Mouse (Mus musculus) kidney, embryonic 14.5 days (tissue): ENCODE data around the gene Gm26938. TPM values are rescaled to one million over a fixed set of nuclear protein-coding genes. Genes with fewer than 3 reads are reported as not detected.

Experiments used
- ATAC-seq: fragments of 200-750 bp; cut with Nextera tagmentation; 2 replicates; pipeline ENCODE4 v1.8.0; 2017; ENCODE audit warnings: moderate number of reproducible peaks, mild to moderate bottlenecking, moderate TSS enrichment, moderate library complexity; ENCODE audit not compliant: low FRiP score, low TSS enrichment
- H3K27ac ChIP-seq: fragments of 300-500 bp; sonication (generic); 2 replicates; pipeline ENCODE4 v1.5.1; 2014; ENCODE audit warnings: low read depth, mild to moderate bottlenecking, low read length, moderate library complexity, mixed read lengths
- H3K27me3 ChIP-seq: fragments of 300-500 bp; sonication (generic); 2 replicates; pipeline ENCODE4 v1.6.1; 2014; ENCODE audit warnings: mild to moderate bottlenecking, low read length; ENCODE audit not compliant: control insufficient read depth, insufficient read depth
- H3K36me3 ChIP-seq: fragments of 300-500 bp; sonication (generic); 2 replicates; pipeline ENCODE4 v1.6.1; 2014; ENCODE audit warnings: low read length, mixed read lengths; ENCODE audit not compliant: control insufficient read depth, insufficient read depth
- H3K4me1 ChIP-seq: fragments of 300-500 bp; sonication (generic); 2 replicates; pipeline ENCODE4 v1.6.1; 2014; ENCODE audit warnings: low read length, mixed read lengths; ENCODE audit not compliant: control insufficient read depth, insufficient read depth
- H3K4me2 ChIP-seq: fragments of 300-500 bp; sonication (generic); replicated peaks from 2 replicates; pipeline ENCODE4 v1.6.1; 2014; ENCODE audit warnings: low read depth, mild to moderate bottlenecking, low read length
- H3K4me3 ChIP-seq: fragments of 300-500 bp; sonication (generic); 2 replicates; pipeline ENCODE4 v1.5.1; 2014; ENCODE audit warnings: mild to moderate bottlenecking, low read length
- H3K9ac ChIP-seq: fragments of 300-500 bp; sonication (generic); 2 replicates; pipeline ENCODE4 v1.6.1; 2014; ENCODE audit warnings: low read depth, mild to moderate bottlenecking, low read length, moderate library complexity
- H3K9me3 ChIP-seq: fragments of 300-500 bp; sonication (generic); 2 replicates; pipeline ENCODE4 v1.6.1; 2016; ENCODE audit warnings: low read length; ENCODE audit not compliant: control insufficient read depth
- WGBS: fragments of 180-500 bp; shearing (Covaris S2); extraction: QIAGEN DNeasy Blood & Tissue Kit; methylation state at CpG from one replicate; pipeline ENCODE4 v1.1.7; 2014; 5-methylcytosine and 5-hydroxymethylcytosine counted together
- polyA plus RNA-seq: library from polyadenylated mRNA; unstranded; fragments of >200 nt; fragmentation: Nextera tagmentation; extraction: Ambion mirVana; gene quantifications from 2 replicates; pipeline ENCODE4 v1.2.1, GENCODE M21; 2014

Gm26938 gene
- polyA plus RNA-seq, 1 experiment from 2014 or later: not detected

- Histone ChIP-seq H3K4me1 (no peaks in the 10 kb centered on the region), H3K27ac (no peak overlapping the region), H3K9ac (no peak overlapping the region), H3K9me3 (no peaks in the 10 kb centered on the region), H3K4me2 (no peak overlapping the region), H3K36me3 (no peaks in the 10 kb centered on the region), H3K27me3 (peaks cover 17% of the 10 kb centered on the region), H3K4me3 (no peak overlapping the region)
- no peak for ATAC-seq
- WGBS: 70% methylated on average over 15 of the region's 15 CpGs
Measured at GRCm38 (mm10) chr5:139811677-139812397, 14.4 kb downstream of the Gm26938 start.

- Histone ChIP-seq H3K9me3 (no peaks in the 10 kb centered on the region), H3K4me3 (no peak overlapping the region), H3K36me3 (no peaks in the 10 kb centered on the region), H3K9ac (no peak overlapping the region), H3K4me2 (no peak overlapping the region), H3K27me3 (peaks cover 13% of the 10 kb centered on the region), H3K4me1 (no peaks in the 10 kb centered on the region), H3K27ac (no peak overlapping the region)
- no peak for ATAC-seq
- WGBS: 59% methylated on average over 4 of the region's 4 CpGs
Measured at GRCm38 (mm10) chr5:139809397-139809796, 16.8 kb downstream of the Gm26938 start.

GRCm38 (mm10) chr5:139805924-139806323 lies 20.3 kb downstream of the Gm26938 start:
- peaks cover 4% of the 10 kb centered on the region; the same call in 1 of the 2 replicates for H3K4me1 ChIP-seq
- no peak overlapping the region for H3K9ac ChIP-seq
- H3K36me3 ChIP-seq: peaks cover 7% of the 10 kb centered on the region; the same call in 1 of the 2 replicates
- no peak for ATAC-seq
- H3K4me2 ChIP-seq: no peak overlapping the region
- no peaks in the 10 kb centered on the region for H3K27me3 ChIP-seq
- WGBS: 89% methylated on average over 8 of the region's 8 CpGs
- no peak overlapping the region for H3K27ac ChIP-seq
- no peak overlapping the region for H3K4me3 ChIP-seq
- H3K9me3 ChIP-seq: no peaks in the 10 kb centered on the region

GRCm38 (mm10) chr5:139804573-139805111 lies 21.6 kb downstream of the Gm26938 start:
- H3K36me3 ChIP-seq: peaks cover 18% of the 10 kb centered on the region; the same call in 1 of the 2 replicates
- H3K9ac ChIP-seq: no peak overlapping the region
- H3K9me3 ChIP-seq: no peaks in the 10 kb centered on the region
- WGBS: 91% methylated on average over 11 of the region's 11 CpGs
- no peak for ATAC-seq
- H3K27ac ChIP-seq: no peak overlapping the region
- peaks cover 4% of the 10 kb centered on the region; the same call in 1 of the 2 replicates for H3K4me1 ChIP-seq
- no peak overlapping the region for H3K4me3 ChIP-seq
- no peak overlapping the region for H3K4me2 ChIP-seq
- no peaks in the 10 kb centered on the region for H3K27me3 ChIP-seq

GRCm38 (mm10) chr5:139804107-139804551 lies 22.1 kb downstream of the Gm26938 start:
- no peak overlapping the region for H3K27ac ChIP-seq
- ATAC-seq: peak; percentile 56; the same call in 1 of the 2 replicates
- no peak overlapping the region for H3K9ac ChIP-seq

GRCm38 (mm10) chr5:139803601-139804102 lies 22.6 kb downstream of the Gm26938 start:
- Histone ChIP-seq H3K27me3 (no peaks in the 10 kb centered on the region), H3K4me1 (peaks cover 4% of the 10 kb centered on the region; the same call in 1 of the 2 replicates), H3K9ac (no peak overlapping the region), H3K36me3 (peaks cover 18% of the 10 kb centered on the region; the same call in 1 of the 2 replicates), H3K27ac (no peak overlapping the region), H3K4me3 (no peak overlapping the region), H3K9me3 (no peaks in the 10 kb centered on the region), H3K4me2 (peak overlapping the region; percentile 17)
- 14% methylated on average over 12 of the region's 12 CpGs for WGBS
- peak; percentile 59 for ATAC-seq

More at GRCm38 (mm10) chr5:139804107-139804551, 22.1 kb downstream of the Gm26938 start:
- Histone ChIP-seq H3K4me1 (peaks cover 4% of the 10 kb centered on the region; the same call in 1 of the 2 replicates), H3K27me3 (no peaks in the 10 kb centered on the region), H3K36me3 (peaks cover 18% of the 10 kb centered on the region; the same call in 1 of the 2 replicates), H3K4me3 (no peak overlapping the region), H3K9me3 (no peaks in the 10 kb centered on the region), H3K4me2 (no peak overlapping the region)
- 14% methylated on average over 6 of the region's 6 CpGs for WGBS

- Histone ChIP-seq H3K4me3 (no peak overlapping the region), H3K9me3 (no peaks in the 10 kb centered on the region), H3K4me2 (peak overlapping the region; percentile 17; the same call in 1 of the 2 replicates), H3K36me3 (peaks cover 18% of the 10 kb centered on the region; the same call in 1 of the 2 replicates), H3K9ac (no peak overlapping the region), H3K4me1 (peaks cover 9% of the 10 kb centered on the region), H3K27ac (no peak overlapping the region), H3K27me3 (no peaks in the 10 kb centered on the region)
- 72% methylated on average over 8 of the region's 8 CpGs for WGBS
- ATAC-seq: no peak
Measured at GRCm38 (mm10) chr5:139803165-139803564, 23.0 kb downstream of the Gm26938 start.

GRCm38 (mm10) chr5:139801880-139802279 lies 24.3 kb downstream of the Gm26938 start:
- H3K27ac ChIP-seq: no peak overlapping the region
- H3K4me2 ChIP-seq: no peak overlapping the region
- no peak overlapping the region for H3K9ac ChIP-seq
- no peaks in the 10 kb centered on the region for H3K27me3 ChIP-seq
- peaks cover 18% of the 10 kb centered on the region; the same call in 1 of the 2 replicates for H3K36me3 ChIP-seq
- H3K9me3 ChIP-seq: no peaks in the 10 kb centered on the region
- no peak overlapping the region for H3K4me3 ChIP-seq
- peaks cover 22% of the 10 kb centered on the region for H3K4me1 ChIP-seq
- ATAC-seq: no peak
- 92% methylated on average over 10 of the region's 10 CpGs for WGBS

GRCm38 (mm10) chr5:139801231-139801630 lies 25.0 kb downstream of the Gm26938 start:
- Histone ChIP-seq H3K27me3 (no peaks in the 10 kb centered on the region), H3K4me1 (peaks cover 28% of the 10 kb centered on the region), H3K27ac (no peak overlapping the region), H3K4me3 (no peak overlapping the region), H3K9ac (no peak overlapping the region), H3K4me2 (no peak overlapping the region), H3K9me3 (no peaks in the 10 kb centered on the region), H3K36me3 (peaks cover 18% of the 10 kb centered on the region; the same call in 1 of the 2 replicates)
- 92% methylated on average over 8 of the region's 8 CpGs for WGBS
- no peak for ATAC-seq
